Mouse (Mus musculus) MEL (cell line): ENCODE measurements around the gene Galnt15.

Experiments
- CHD1 ChIP-seq: IDR thresholded peaks from 2 replicates; pipeline ENCODE4 v1.6.1; 2012; ENCODE audit warnings: low read depth, mild to moderate bottlenecking, inconsistent platforms, low read length, improper control_type of control experiment
- CTCF ChIP-seq, 3 experiments: IDR thresholded peaks in 2 of 3; conservative IDR thresholded peaks in 1 of 3; 2 replicates each; pipeline ENCODE4 v1.5.1; 2011 to 2012; ENCODE audit warnings: low read length in 3 of 3, low read depth in 2 of 3, mild to moderate bottlenecking in 2 of 3, improper control_type of control experiment in 1 of 3, inconsistent platforms in 1 of 3, mixed read lengths in 1 of 3, moderate library complexity in 1 of 3; ENCODE audit not compliant: control insufficient read depth in 1 of 3, insufficient read depth in 1 of 3, poor library complexity in 1 of 3, severe bottlenecking in 1 of 3
- ELF1 ChIP-seq: IDR thresholded peaks from 2 replicates; pipeline ENCODE4 v1.6.1; 2014; ENCODE audit warnings: low read depth, mild to moderate bottlenecking, inconsistent platforms, low read length, improper control_type of control experiment, moderate library complexity
- EP300 ChIP-seq, 2 experiments: IDR thresholded peaks; 2 replicates each; pipeline ENCODE4 v1.6.1; 2011; ENCODE audit warnings: improper control_type of control experiment in 2 of 2, low read length in 2 of 2, low read depth in 1 of 2, mild to moderate bottlenecking in 1 of 2
- JUND ChIP-seq: IDR thresholded peaks from 2 replicates; pipeline ENCODE4 v1.6.1; 2011; ENCODE audit warnings: low read depth, mild to moderate bottlenecking, improper control_type of control experiment, low read length
- NELFE ChIP-seq: IDR thresholded peaks from 2 replicates; pipeline ENCODE4 v1.6.1; 2011; ENCODE audit warnings: low read depth, low read length, improper control_type of control experiment
- POLR2A ChIP-seq, 2 experiments: IDR thresholded peaks; 2 replicates each; pipeline ENCODE4 v1.6.1; 2011 to 2012; ENCODE audit warnings: low read length in 2 of 2, mild to moderate bottlenecking in 2 of 2, control low read depth in 1 of 2, improper control_type of control experiment in 1 of 2, low read depth in 1 of 2, moderate library complexity in 1 of 2; ENCODE audit not compliant: control insufficient read depth in 1 of 2, insufficient read depth in 1 of 2, poor library complexity in 1 of 2
- RAD21 ChIP-seq: IDR thresholded peaks from 2 replicates; pipeline ENCODE4 v1.6.1; 2011; ENCODE audit warnings: mild to moderate bottlenecking, low read depth, low read length, improper control_type of control experiment
- RCOR1 ChIP-seq: IDR thresholded peaks from 2 replicates; pipeline ENCODE4 v1.6.1; 2012; ENCODE audit warnings: low read depth, mild to moderate bottlenecking, inconsistent platforms, low read length, improper control_type of control experiment
- SMC3 ChIP-seq: IDR thresholded peaks from 2 replicates; pipeline ENCODE4 v1.6.1; 2011; ENCODE audit warnings: low read depth, low read length, improper control_type of control experiment
- ZMIZ1 ChIP-seq: IDR thresholded peaks from 2 replicates; pipeline ENCODE4 v1.6.1; 2012; ENCODE audit warnings: low read depth, mild to moderate bottlenecking, inconsistent platforms, low read length, improper control_type of control experiment, moderate library complexity

- TF ChIP-seq EP300 (IDR thresholded peaks at IDR 0.05; ENCODE audit: low read depth in 1 of 2, low read length in 2 of 2) (no peak), POLR2A (IDR thresholded peaks at IDR 0.05; ENCODE audit: control insufficient read depth in 1 of 2, insufficient read depth in 1 of 2, low read depth in 1 of 2, low read length in 2 of 2, poor library complexity in 1 of 2) (no peak), SMC3 (no peak), ELF1 (no peak), CTCF (IDR thresholded peaks at IDR 0.05 in 2 of 3, conservative IDR thresholded peaks at IDR 0.05 in 1 of 3; ENCODE audit: control insufficient read depth in 1 of 3, insufficient read depth in 1 of 3, low read depth in 2 of 3, low read length in 3 of 3, poor library complexity in 1 of 3, severe bottlenecking in 1 of 3) (no peak), ZMIZ1 (no peak), CHD1 (no peak), NELFE (no peak), RAD21 (no peak), JUND (no peak), RCOR1 (no peak)
Measured at GRCm38 (mm10) chr14:32005673-32006261, 23.0 kb upstream of the Galnt15 start.
